Mouse (Mus musculus) neural tube, embryonic 15.5 days (tissue): ENCODE results near the gene Adcy2. TPM values are rescaled to one million over a fixed set of nuclear protein-coding genes. Genes with fewer than 3 reads are reported as not detected.

Experiments used
- ATAC-seq: fragments of 200-750 bp; cut with Nextera tagmentation; 2 replicates; pipeline ENCODE4 v1.8.0; 2017; ENCODE audit warnings: mild to moderate bottlenecking, moderate TSS enrichment, moderate library complexity; ENCODE audit not compliant: low FRiP score
- H3K27ac ChIP-seq: fragments of 300-500 bp; sonication (generic); replicated peaks from 2 replicates; pipeline ENCODE4 v1.5.1; 2015; ENCODE audit warnings: mild to moderate bottlenecking, inconsistent platforms
- H3K27me3 ChIP-seq: fragments of 300-500 bp; sonication (generic); replicated peaks from 2 replicates; pipeline ENCODE4 v1.6.1; 2015; ENCODE audit warnings: inconsistent platforms
- H3K36me3 ChIP-seq: fragments of 300-500 bp; sonication (generic); 2 replicates; pipeline ENCODE4 v1.6.1; 2015; ENCODE audit warnings: inconsistent platforms
- H3K4me1 ChIP-seq: fragments of 300-500 bp; sonication (generic); 2 replicates; pipeline ENCODE4 v1.6.1; 2015; ENCODE audit warnings: inconsistent platforms
- H3K4me2 ChIP-seq: fragments of 300-500 bp; sonication (generic); 2 replicates; pipeline ENCODE4 v1.6.1; 2015; ENCODE audit warnings: inconsistent platforms, mild to moderate bottlenecking, moderate library complexity
- H3K4me3 ChIP-seq: fragments of 300-500 bp; sonication (generic); replicated peaks from 2 replicates; pipeline ENCODE4 v1.5.1; 2015; ENCODE audit warnings: mild to moderate bottlenecking, inconsistent platforms
- H3K9ac ChIP-seq: fragments of 300-500 bp; sonication (generic); replicated peaks from 2 replicates; pipeline ENCODE4 v1.6.1; 2015; ENCODE audit warnings: mild to moderate bottlenecking, inconsistent platforms
- H3K9me3 ChIP-seq: fragments of 300-500 bp; sonication (generic); replicated peaks from 2 replicates; pipeline ENCODE4 v1.6.1; 2016; ENCODE audit warnings: inconsistent platforms
- whole genome bisulfite sequencing: fragments of 180-500 bp; shearing (Covaris S2); methylation state at CpG from one replicate; pipeline ENCODE4 v1.1.7; 2015; ENCODE audit warnings: mixed read lengths; 5-methylcytosine and 5-hydroxymethylcytosine counted together
- polyA plus RNA-seq: library from polyadenylated mRNA; unstranded; fragments of >200 nt; fragmentation: Nextera tagmentation; extraction: Ambion mirVana; gene quantifications from 2 replicates; pipeline ENCODE4 v1.2.1, GENCODE M21; 2015

Gene Adcy2
- polyA plus RNA-seq, 1 experiment from 2014 or later = 22.0 TPM

DNA sequence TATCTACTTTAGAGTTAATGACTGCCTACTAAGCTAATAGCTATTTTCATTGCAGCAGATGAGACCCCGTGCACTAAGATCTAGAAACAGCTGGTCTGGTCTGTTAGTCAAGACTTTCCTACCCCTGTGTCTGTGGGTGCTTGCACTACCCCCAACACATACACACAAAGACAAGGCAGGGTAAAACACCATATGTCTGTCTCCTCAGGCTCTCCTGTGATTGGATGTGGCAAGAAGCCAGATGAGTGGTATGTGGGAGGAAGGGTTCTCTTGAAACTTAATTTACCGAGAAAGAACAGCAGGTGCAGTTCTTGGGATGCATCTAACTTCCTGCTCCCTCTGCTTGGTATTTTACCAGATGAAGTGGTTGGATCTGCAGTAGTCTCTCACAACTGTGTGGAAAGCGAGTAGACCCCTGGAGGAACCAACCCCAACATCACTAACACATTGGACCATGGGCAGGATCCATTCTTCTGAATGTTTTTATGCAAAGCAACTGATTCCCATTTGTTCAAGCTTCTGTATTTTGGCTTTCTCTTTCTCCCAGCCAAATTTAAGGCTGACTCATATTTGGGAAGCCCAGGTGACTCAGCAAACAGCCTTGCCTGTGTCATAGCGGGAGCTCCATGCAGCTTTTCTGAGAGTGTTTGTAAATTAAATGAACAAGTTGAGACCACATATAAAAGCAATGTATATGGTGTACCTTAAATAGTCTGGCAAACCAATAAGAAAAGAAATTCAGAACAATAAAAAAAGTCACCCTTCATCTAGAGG is 183.4 kb downstream of the Adcy2 start:
- no peak for ATAC-seq
- no peaks in the 10 kb centered on the region for H3K36me3 ChIP-seq
- no peak overlapping the region for H3K4me3 ChIP-seq
- no peak overlapping the region for H3K27ac ChIP-seq
- H3K4me2 ChIP-seq = no peak overlapping the region
- H3K9me3 ChIP-seq = no peaks in the 10 kb centered on the region
- WGBS = 80% methylated on average over 4 of the region's 4 CpGs
- no peaks in the 10 kb centered on the region for H3K4me1 ChIP-seq
- no peaks in the 10 kb centered on the region for H3K27me3 ChIP-seq
- H3K9ac ChIP-seq = no peak overlapping the region

DNA sequence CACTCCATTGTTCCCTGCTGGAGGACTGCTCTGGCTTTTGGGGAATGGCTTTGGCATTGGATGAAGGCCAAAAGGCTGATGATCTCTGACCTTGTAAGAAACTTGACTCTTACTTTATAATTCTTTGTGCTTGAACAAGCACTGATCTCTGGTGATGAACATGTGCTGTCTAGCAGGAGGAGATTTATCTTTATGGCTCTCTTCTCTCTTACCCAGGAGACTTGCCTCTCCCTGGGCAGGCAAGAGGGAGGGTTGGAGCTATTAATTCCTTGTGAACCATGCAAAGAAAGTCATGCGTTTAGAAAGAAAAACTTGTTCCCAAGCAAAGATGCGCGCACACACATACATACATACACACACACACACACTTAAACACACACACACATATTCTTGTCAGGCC is 188.2 kb downstream of the Adcy2 start:
- Histone ChIP-seq H3K9me3 (no peaks in the 10 kb centered on the region), H3K27ac (no peak overlapping the region), H3K9ac (no peak overlapping the region), H3K4me2 (no peak overlapping the region), H3K4me3 (no peak overlapping the region), H3K4me1 (no peaks in the 10 kb centered on the region), H3K36me3 (no peaks in the 10 kb centered on the region), H3K27me3 (no peaks in the 10 kb centered on the region)
- no peak for ATAC-seq
- WGBS = 82% methylated on average over 3 of the region's 3 CpGs

DNA sequence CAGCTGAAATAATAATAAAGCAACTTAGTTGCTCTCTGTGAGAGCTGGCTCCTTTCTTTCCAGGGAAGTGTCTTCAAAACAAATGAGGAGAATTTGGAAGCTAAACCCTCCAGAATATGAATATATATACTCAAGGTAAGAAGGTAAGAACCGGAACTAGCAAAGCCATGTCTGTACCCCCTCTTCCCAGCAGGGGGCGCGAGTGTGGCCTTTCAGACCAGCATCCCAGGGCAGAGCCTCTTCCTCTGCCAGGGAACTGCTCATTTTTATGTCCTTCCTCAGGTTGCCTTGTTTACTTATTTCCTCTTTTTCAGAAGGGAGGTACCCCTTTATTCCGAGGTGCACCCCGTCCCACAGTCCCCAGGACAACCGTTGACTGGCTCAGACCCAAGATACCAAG is 199.6 kb downstream of the Adcy2 start:
- H3K4me1 ChIP-seq = no peaks in the 10 kb centered on the region
- H3K4me3 ChIP-seq = no peak overlapping the region
- H3K36me3 ChIP-seq = no peaks in the 10 kb centered on the region
- no peak overlapping the region for H3K9ac ChIP-seq
- no peak overlapping the region for H3K27ac ChIP-seq
- H3K9me3 ChIP-seq = no peaks in the 10 kb centered on the region
- no peaks in the 10 kb centered on the region for H3K27me3 ChIP-seq
- WGBS = 65% methylated on average over 6 of the region's 6 CpGs
- no peak for ATAC-seq
- H3K4me2 ChIP-seq = no peak overlapping the region

DNA sequence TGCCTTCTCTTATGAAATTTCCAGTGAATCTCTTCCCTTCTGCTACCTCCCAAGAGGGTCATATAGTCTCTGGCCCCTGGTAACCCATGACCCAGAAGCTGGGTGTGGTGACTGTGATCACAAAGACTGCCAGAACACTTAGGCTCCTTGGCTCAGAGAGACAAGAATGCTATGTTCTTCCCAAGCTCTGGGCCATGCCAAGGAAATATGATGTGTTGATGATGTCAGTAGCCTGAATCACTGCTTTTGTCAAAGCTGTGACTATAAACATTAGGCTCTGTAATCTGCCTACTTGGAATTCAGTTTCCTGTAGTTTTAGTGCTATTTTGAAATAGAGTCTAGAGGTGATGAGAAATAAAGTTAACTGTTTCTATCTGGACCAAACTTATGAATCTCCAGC is 206.1 kb downstream of the Adcy2 start:
- Histone ChIP-seq H3K9me3 (no peaks in the 10 kb centered on the region), H3K27me3 (no peaks in the 10 kb centered on the region), H3K4me2 (no peak overlapping the region), H3K4me1 (no peaks in the 10 kb centered on the region), H3K9ac (no peak overlapping the region), H3K36me3 (no peaks in the 10 kb centered on the region), H3K4me3 (no peak overlapping the region), H3K27ac (no peak overlapping the region)
- ATAC-seq = no peak

DNA sequence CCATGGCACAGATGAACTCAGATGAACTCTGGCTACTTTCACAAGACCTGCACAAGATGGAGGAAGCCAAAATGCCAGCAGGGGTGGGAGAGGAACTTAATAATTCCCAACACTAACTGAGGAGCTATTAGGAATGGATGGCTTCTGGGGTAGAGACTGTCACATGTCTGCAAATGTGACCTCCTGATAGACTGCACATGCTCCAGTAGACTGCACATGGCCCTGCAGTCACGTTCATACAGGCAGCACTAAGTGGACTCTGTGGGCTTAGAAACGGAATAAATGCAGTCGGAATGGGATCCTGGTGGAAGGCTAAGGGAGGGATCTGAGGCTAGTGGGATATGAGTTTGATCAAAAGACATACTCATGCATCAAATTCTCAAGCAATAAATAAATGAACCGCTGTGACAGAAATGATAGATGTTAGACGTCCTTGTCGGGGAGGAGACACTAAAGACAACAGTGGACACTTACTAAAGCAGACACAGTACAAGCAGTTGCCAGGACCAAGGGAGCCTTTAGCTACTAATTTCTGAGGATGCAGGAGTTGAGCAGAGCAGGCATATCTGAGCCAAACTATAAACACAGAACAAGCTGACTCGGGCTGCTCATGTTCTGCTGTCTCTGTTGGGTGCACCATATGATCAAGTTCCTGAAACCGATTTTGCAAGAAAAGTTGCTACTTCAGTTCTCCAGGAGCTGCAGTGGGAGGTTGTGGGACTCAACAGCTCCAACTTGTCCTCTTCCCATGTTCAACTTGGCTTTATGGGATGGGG is 211.9 kb downstream of the Adcy2 start:
- no peak for ATAC-seq
- H3K4me1 ChIP-seq = no peaks in the 10 kb centered on the region

DNA sequence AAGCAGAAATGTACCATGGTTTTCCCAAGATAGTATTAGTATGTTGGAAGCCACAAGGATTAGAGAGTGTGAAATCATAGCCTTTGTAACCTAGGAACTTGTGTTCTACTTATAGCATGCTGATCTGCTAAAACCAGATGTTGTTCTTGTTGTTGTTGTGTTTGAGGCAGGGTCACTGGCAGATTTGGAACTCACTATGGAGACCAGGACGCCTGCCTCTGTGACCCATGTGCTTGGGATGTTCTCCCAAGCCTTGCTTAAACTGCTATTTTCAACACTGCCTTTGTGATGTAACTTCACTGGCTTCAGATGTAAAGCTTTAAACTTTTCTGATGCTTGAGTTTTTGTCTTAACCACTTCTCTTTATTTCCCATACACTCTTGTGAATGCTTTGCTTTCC is 216.2 kb downstream of the Adcy2 start:
- Histone ChIP-seq H3K9me3 (no peaks in the 10 kb centered on the region), H3K9ac (no peak overlapping the region), H3K4me2 (no peak overlapping the region), H3K36me3 (no peaks in the 10 kb centered on the region), H3K4me3 (no peak overlapping the region), H3K27ac (no peak overlapping the region), H3K4me1 (no peaks in the 10 kb centered on the region), H3K27me3 (no peaks in the 10 kb centered on the region)
- WGBS = 50% methylated on average over 1 of the region's 1 CpGs
- no peak for ATAC-seq

More for the DNA sequence above, 211.9 kb downstream of the Adcy2 start:
- 84% methylated on average over 8 of the region's 8 CpGs for WGBS
- Histone ChIP-seq H3K36me3 (no peaks in the 10 kb centered on the region), H3K27ac (no peak overlapping the region), H3K4me3 (no peak overlapping the region), H3K27me3 (no peaks in the 10 kb centered on the region), H3K9ac (no peak overlapping the region), H3K4me2 (no peak overlapping the region), H3K9me3 (no peaks in the 10 kb centered on the region)

DNA sequence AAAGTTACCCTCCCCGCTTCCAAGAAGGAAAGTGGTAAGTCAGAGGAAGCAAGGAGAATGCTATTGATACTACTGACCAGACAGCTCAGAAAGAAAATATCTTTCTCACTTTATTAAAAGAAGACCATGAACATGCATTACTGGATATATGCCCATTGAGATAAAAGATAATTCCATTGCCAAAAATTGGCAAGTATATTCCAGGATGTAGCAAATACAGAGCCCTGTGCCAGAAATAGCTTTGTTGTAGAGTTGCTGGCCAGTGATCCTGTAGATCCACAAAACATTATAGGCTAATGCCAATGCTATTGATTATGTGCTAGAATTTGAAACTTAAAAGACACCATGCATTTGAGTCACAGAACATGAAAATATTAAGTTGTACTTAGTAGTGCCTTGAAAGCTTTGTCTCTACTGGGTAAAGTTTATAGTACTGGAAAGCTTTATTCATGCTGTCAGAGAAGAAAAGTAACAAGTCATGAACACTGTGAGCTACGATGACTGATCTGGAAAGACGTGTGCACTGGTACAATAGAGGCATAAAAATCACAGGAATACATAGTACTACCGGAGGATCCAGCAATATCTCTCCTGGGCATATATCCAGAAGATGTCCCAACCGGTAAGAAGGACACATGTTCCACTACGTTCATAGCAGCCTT is 221.2 kb downstream of the Adcy2 start:
- Histone ChIP-seq H3K27me3 (no peaks in the 10 kb centered on the region), H3K9me3 (no peaks in the 10 kb centered on the region), H3K4me3 (no peak overlapping the region), H3K9ac (no peak overlapping the region), H3K4me1 (no peaks in the 10 kb centered on the region), H3K4me2 (no peak overlapping the region), H3K36me3 (no peaks in the 10 kb centered on the region), H3K27ac (no peak overlapping the region)
- 89% methylated on average over 6 of the region's 6 CpGs for WGBS
- no peak for ATAC-seq

DNA sequence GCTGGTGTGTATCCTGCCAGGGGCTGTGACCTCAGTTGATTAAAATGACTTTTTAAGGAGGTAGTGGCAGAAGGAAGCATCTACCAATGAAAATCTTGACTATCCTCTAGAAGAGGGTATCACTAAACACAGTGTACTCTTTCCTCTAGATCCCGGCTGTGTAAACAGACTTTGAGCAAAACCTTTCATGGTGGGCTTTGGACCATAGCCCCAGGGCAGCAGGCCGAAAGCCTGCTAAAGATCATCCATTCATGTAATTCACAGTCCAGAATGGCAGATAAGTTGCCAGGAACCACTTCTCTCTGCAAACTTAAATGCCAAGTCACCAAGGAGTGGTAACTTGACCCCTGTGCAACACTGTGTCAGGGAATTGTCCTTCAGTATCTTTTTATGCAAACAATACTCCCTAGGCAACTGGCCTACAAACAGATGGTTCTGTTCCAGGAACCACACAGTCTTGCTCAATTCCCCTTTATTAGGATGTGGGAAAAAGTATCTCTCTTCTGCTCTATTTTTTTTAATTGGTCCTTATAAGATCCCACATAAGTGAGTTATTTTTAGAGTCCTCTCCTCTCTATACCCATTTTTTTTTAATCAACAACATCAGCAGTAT is 225.6 kb downstream of the Adcy2 start:
- Histone ChIP-seq H3K36me3 (no peaks in the 10 kb centered on the region), H3K9me3 (no peaks in the 10 kb centered on the region), H3K27ac (no peak overlapping the region), H3K27me3 (no peaks in the 10 kb centered on the region), H3K4me2 (no peak overlapping the region), H3K4me3 (no peak overlapping the region), H3K9ac (no peak overlapping the region), H3K4me1 (no peaks in the 10 kb centered on the region)
- WGBS = 79% methylated on average over 2 of the region's 2 CpGs
- no peak for ATAC-seq

DNA sequence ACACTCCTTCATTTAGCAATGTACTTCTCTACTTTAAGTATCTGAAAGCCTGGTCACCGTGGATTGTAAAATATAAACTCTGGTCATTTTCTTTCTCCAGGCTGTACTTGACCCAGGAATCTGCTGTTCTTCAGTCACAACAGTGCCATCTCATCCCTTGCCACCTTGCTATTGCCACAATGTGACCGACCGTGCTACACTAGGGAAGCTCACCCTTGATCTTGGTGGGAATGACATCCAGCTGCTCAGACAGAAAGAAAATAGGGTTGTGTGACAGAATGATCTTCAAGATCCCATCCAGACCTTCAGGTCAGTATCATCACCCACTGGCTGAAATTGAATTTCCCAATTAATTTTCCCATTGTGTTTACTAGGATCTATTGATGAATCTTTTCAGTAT is 230.8 kb downstream of the Adcy2 start:
- ATAC-seq = no peak
- Histone ChIP-seq H3K9ac (no peak overlapping the region), H3K4me3 (no peak overlapping the region), H3K4me2 (no peak overlapping the region), H3K4me1 (no peaks in the 10 kb centered on the region), H3K9me3 (no peaks in the 10 kb centered on the region), H3K36me3 (no peaks in the 10 kb centered on the region), H3K27me3 (no peaks in the 10 kb centered on the region), H3K27ac (no peak overlapping the region)
- WGBS = 97% methylated on average over 3 of the region's 3 CpGs

DNA sequence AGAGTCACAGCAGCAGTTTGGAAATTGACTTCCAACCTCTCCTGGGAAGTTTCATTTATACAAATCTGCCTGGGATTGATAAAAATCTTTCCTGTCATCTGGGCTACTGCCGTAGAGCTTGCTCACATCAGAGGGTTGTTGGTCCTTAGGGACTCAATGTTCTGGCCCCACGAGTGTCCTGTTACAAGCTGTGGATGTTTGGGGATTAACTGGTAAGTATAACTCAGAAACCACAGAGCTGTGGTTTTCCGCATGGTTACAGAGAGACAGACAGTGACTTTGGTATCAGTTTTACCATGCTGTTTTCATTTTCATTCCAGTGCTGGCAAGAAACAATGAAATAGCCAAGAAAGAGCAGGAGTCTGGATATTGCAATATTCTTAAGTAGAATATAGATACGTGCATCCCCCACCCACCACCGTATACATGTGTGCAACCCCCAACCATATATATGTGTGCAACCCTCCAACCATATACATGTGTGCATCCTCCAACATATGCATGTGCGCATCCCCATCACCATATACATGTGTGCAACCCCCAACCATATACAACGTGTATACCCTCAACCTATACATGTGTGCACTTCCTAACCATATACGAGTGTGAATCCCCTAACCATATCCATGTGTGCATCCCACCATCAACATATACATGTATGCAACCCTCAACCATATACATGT is 233.3 kb downstream of the Adcy2 start:
- Histone ChIP-seq H3K9ac (no peak overlapping the region), H3K36me3 (no peaks in the 10 kb centered on the region), H3K9me3 (no peaks in the 10 kb centered on the region), H3K27ac (no peak overlapping the region), H3K27me3 (no peaks in the 10 kb centered on the region), H3K4me1 (no peaks in the 10 kb centered on the region), H3K4me2 (no peak overlapping the region), H3K4me3 (no peak overlapping the region)
- no peak for ATAC-seq
- 88% methylated on average over 8 of the region's 8 CpGs for WGBS

DNA sequence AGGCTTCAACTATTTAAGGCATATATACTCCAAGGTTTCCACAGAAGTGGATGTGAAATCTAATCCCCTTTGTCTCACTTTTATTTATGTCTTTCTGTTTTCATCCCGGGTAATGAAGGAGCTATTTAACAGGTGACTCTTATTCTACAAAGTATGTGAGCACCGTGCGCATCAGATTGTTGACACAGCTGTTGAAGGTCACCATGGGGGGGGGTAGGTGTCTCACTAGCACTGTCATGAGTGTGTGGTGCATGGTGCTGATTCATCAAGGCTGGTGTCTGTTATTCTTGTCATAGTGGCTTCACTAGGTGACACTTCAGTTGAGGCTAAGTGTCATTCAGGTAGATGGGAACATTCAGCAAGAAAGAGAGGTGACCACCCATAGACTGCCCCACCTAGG is 234.7 kb downstream of the Adcy2 start:
- Histone ChIP-seq H3K27ac (no peak overlapping the region), H3K36me3 (no peaks in the 10 kb centered on the region), H3K9me3 (no peaks in the 10 kb centered on the region), H3K4me1 (no peaks in the 10 kb centered on the region), H3K9ac (no peak overlapping the region), H3K4me2 (no peak overlapping the region), H3K27me3 (no peaks in the 10 kb centered on the region), H3K4me3 (no peak overlapping the region)
- no peak for ATAC-seq
- WGBS = 86% methylated on average over 3 of the region's 3 CpGs
